Mouse (Mus musculus): ENCODE data around the gene Vamp5.
A peak's percentile ranks its signal among the peaks of the same experiment; 100 is the strongest.

The Vamp5 gene

GRCm38 (mm10) chr6:72380131-72380770 is at the start of gene Vamp5:
Gene Vamp5 (minus strand): TSS chr6:72380468.
- DNase-seq (ENCODE audit: low spot score in 2 of 2): peak; percentile 94 to 97

GRCm38 (mm10) chr6:72429061-72429842 is 49.0 kb upstream of the Vamp5 start:
- no peak for DNase-seq (ENCODE audit: low spot score in 2 of 2)

- peak; percentile 68 to 87 for DNase-seq (ENCODE audit: low spot score in 2 of 2)
These were observed 47.8 kb upstream of the Vamp5 start for GRCm38 (mm10) chr6:72428036-72428435.

GRCm38 (mm10) chr6:72425646-72426045 is 45.4 kb upstream of the Vamp5 start:
- peak in 1 of 2 experiments; percentile 58 for DNase-seq (ENCODE audit: low spot score in 2 of 2)

- no peak for DNase-seq (ENCODE audit: low spot score in 2 of 2)
These were observed 40.6 kb upstream of the Vamp5 start for GRCm38 (mm10) chr6:72420901-72421300.

- DNase-seq (ENCODE audit: low spot score in 2 of 2): no peak
These were observed 39.5 kb upstream of the Vamp5 start for GRCm38 (mm10) chr6:72419806-72420205.

GRCm38 (mm10) chr6:72418279-72418678 is 38.0 kb upstream of the Vamp5 start:
- no peak for DNase-seq (ENCODE audit: low spot score in 2 of 2)

- DNase-seq (ENCODE audit: low spot score in 2 of 2): no peak
These were observed 35.9 kb upstream of the Vamp5 start for GRCm38 (mm10) chr6:72415964-72416772.

- DNase-seq (ENCODE audit: low spot score in 2 of 2): no peak
These were observed 34.9 kb upstream of the Vamp5 start for GRCm38 (mm10) chr6:72415181-72415580.

- peak; percentile 92 to 96 for DNase-seq (ENCODE audit: low spot score in 2 of 2)
These were observed 33.9 kb upstream of the Vamp5 start, which contains the start of gene Ggcx for GRCm38 (mm10) chr6:72414076-72414756. Gene Ggcx (plus strand): TSS chr6:72414308.

GRCm38 (mm10) chr6:72410518-72410917 is 30.2 kb upstream of the Vamp5 start:
- no peak for DNase-seq (ENCODE audit: low spot score in 2 of 2)

GRCm38 (mm10) chr6:72410003-72410402 is 29.7 kb upstream of the Vamp5 start:
- no peak for DNase-seq (ENCODE audit: low spot score in 2 of 2)

- DNase-seq (ENCODE audit: low spot score in 2 of 2): peak; percentile 72 to 87
These were observed 29.3 kb upstream of the Vamp5 start for GRCm38 (mm10) chr6:72409567-72409966.

- peak; percentile 85 to 93 for DNase-seq (ENCODE audit: low spot score in 2 of 2)
These were observed 26.9 kb upstream of the Vamp5 start for GRCm38 (mm10) chr6:72407119-72407518.

GRCm38 (mm10) chr6:72405356-72405755 is 25.1 kb upstream of the Vamp5 start:
- no peak for DNase-seq (ENCODE audit: low spot score in 2 of 2)

- peak; percentile 81 to 93 for DNase-seq (ENCODE audit: low spot score in 2 of 2)
These were observed 21.6 kb upstream of the Vamp5 start for GRCm38 (mm10) chr6:72401875-72402274.

- DNase-seq (ENCODE audit: low spot score in 2 of 2): no peak
These were observed 19.7 kb upstream of the Vamp5 start for GRCm38 (mm10) chr6:72399967-72400366.

- DNase-seq (ENCODE audit: low spot score in 2 of 2): no peak
These were observed 16.6 kb upstream of the Vamp5 start for GRCm38 (mm10) chr6:72396837-72397251.

GRCm38 (mm10) chr6:72392341-72392740 is 12.1 kb upstream of the Vamp5 start:
- no peak for DNase-seq (ENCODE audit: low spot score in 2 of 2)

GRCm38 (mm10) chr6:72390795-72391521 is 10.7 kb upstream of the Vamp5 start:
- peak; percentile 67 to 79 for DNase-seq (ENCODE audit: low spot score in 2 of 2)
